Mouse (Mus musculus) yolk sac, embryonic 10.5 days (tissue): ENCODE results near the gene Agap1.

Experiments used
- DNase-seq: peaks from one replicate; pipeline ENCODE4 v3.0.0-alpha.2; 2017; ENCODE audit warnings: low spot score

Agap1 gene

GRCm38 (mm10) chr1:89714165-89714980, 259.8 kb downstream of the Agap1 start:
- DNase-seq = no peak

GRCm38 (mm10) chr1:89716234-89716633, 261.6 kb downstream of the Agap1 start:
- no peak for DNase-seq

- DNase-seq = no peak
Measured at GRCm38 (mm10) chr1:89717100-89717499, 262.5 kb downstream of the Agap1 start.

- DNase-seq = peak; percentile 78
Measured at GRCm38 (mm10) chr1:89718782-89719403, 264.3 kb downstream of the Agap1 start.

DNA sequence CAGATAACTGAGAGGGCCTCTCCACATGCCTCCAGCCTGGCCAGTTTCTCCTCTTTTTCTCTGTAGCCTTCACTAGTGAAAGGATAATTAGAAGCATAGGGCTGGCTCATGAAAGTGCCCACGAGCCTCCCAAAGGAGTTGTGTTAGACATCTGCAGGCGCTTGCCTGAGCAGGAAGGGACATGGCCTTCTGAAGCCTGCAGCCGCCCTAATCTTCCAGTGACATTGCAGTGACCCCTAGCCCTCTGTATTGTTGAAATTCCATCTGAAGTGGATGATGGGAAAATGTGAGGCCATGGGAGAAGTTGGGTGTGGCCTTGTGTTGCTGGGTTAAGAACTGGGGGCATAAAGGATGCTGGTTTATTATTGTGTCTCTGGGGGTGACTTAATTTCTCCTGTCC, 269.5 kb downstream of the Agap1 start:
- no peak for DNase-seq

GRCm38 (mm10) chr1:89724555-89724954, 269.9 kb downstream of the Agap1 start:
- peak; percentile 80 for DNase-seq

DNA sequence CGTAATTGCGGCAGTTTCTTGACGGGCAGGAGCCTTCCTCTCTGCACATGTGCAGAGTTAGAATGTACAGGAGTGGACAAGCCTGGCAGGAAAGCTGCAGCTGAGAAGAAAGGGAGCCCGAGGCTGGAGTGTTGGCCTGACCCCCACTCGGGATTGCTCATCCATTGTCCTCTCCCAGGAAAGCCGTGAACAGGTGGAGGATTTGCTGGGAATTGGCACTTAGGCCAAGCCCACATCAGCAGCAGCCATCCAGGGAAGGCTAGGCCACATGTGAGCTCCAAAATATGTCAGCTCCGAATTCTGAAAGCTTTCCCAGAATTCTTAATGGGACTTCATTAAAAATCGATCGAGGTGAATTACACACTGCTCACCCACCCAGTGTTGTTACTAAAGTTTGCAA, 270.4 kb downstream of the Agap1 start:
- DNase-seq = no peak

DNA sequence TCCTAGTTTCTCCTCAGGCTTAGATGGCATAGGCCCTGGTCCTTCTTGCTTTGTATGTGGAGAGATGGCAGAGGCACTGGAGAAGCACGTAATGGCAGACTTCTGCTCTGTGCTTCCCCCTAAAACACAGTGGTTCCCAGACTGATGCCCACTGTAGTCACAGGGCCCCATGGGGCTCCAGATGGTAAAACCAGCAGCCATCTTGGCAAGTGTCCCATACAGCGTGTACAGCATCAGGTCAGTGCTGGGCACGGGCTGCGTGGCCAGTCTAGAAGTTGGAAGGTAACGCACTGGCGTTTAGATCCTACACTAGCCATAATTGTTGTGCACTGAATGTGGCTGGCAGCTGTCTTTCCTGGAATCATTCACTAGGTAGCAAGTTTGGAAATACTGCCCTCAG, 273.9 kb downstream of the Agap1 start:
- no peak for DNase-seq

DNA sequence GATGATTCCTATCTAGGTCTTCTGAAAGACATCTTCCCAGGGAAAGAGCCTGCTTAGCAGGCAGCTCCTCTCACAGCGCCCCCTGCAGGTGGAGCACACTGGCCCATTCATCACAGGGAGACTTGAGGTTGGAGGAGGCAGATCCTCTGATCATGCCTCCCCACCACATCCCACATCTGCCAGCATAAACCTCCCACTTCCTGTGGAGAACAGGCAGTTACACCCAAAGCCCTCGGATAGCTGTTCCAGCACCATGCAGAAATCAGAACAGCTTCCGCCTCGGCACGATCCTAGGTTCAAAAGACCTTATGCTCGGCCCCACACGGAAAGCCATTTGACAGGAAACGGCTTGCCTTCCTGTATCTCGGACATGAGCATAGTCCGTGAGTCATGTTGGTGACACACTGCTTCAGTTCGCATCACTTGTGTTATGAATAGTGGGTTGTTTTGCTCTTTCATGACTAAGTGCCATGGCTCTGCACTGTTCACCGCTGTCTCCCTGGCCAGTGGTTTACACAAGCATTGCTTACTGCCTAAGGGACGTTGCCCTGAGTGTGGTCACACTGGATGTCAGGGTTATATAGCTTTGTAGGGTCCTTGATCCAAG, 276.1 kb downstream of the Agap1 start:
- DNase-seq = no peak

DNA sequence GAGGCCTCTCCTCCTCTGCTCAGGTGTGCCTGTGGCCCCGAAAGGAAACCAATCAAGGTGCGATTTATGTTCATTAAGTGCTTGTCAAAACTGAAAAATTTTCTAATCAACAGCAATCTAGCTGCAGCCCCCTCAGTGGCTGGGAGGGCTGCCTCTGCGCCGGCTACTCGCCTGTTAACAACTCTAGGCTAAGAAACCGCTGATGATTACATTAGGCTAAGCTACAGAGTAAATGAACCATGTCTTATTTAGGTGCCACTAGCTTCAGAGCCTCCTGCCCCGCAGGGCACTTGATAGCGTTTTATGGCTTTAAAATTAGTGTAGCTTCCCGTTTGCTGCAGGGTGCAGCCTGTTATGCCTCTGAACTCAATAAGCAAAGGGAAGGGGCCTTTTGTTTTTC, 279.8 kb downstream of the Agap1 start:
- DNase-seq = no peak

DNA sequence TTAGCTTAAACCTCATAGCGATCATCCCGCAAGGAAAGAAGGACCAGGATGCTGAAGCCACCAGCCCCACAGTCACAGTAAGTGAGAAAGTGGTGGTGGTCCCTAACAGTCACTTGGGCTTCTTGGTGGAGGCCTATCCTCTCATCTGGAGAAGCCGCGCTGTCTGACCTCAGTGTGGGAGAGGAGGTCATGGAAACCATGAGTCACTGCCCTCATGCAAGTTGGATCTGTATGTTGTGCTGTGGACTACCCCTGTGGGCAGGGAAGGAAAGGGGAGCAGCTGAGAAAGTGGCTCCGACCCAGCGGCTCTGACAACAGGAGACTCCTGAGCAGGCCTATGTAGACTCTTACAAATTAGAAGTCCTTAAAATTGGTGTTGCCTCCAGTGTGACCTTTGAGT, 280.5 kb downstream of the Agap1 start:
- no peak for DNase-seq

DNA sequence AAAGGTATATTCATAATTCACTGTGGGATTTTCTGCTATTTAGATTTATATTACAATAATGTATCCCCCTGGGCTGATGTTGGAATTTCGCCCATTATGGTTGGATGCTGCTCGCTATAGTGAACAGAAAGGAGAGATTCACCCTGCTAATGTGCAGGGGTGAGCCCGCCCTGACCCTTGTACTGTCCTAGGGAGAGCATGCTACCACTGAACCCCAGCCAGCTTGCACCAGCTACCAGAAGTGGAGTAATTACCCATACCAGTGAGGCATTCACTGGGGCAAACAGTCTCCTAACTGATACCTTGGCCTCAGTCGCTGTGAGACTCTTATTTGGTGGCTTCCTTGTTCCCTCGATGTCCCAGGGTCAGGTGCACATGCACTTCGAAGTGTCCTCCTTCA, 281.4 kb downstream of the Agap1 start:
- no peak for DNase-seq

- DNase-seq = no peak
Measured at GRCm38 (mm10) chr1:89739067-89739774, 284.6 kb downstream of the Agap1 start.

- no peak for DNase-seq
Measured at GRCm38 (mm10) chr1:89739775-89740099, 285.1 kb downstream of the Agap1 start.

DNA sequence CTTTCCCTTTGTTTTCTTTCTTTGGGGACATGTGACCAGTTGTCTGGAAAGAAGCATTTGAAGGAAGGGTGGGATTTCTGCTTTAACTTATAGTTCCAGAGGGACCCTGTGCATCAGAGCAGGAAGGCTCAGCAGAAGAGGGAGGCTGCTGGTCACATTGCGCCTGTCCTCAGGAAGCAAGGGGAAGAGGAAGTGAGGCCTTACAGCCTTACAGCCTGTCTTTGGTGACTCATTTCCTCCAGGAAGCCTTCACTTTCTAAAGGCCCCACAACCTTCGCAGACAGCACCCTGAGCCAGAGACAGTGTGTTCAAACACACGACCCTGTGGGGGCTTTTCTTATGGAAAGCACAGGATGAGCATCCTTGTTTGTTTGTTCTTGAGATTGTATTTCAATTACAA, 287.8 kb downstream of the Agap1 start:
- DNase-seq = no peak

- no peak for DNase-seq
Measured at GRCm38 (mm10) chr1:89746171-89746570, 291.6 kb downstream of the Agap1 start.

DNA sequence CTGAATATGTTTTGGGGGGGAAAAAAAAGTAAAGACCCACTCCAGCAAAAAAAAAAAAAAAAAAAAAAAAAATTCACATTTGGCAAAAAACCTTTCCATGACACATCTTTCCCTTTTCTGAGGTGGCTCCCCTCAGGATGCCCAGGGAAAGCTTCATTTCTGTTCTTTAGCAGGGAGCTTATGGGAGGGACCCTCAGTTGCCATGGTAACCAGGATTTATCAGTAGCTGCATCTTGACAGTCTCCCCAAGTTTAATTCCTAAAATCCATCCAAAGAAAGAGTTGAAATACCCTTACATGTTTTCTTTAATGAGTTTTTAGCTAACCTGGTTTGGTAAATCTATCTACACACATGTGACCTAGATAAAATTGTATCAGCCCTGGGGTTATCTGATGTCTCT, 295.1 kb downstream of the Agap1 start:
- DNase-seq = no peak

DNA sequence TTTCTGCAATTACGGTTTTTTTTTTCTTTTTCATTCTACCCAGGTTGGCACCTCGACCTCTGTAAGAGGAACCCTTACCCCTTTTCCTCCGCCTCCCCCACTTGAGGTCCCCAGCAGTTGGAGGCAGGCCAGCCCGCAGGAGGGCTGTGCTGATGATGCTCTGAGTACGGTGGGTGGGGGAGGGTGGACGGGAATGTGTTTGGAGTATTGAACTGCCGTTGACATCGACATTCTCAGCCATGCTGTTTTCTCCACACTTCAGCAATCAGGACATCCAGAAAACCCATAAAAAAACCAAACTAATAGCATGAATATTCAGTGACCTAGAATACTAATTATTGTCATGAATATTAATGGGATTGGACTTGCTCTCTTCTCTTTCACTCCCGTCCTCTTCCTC, 295.9 kb downstream of the Agap1 start:
- no peak for DNase-seq

GRCm38 (mm10) chr1:89750921-89751320, 296.3 kb downstream of the Agap1 start:
- no peak for DNase-seq

GRCm38 (mm10) chr1:89751344-89751743, 296.7 kb downstream of the Agap1 start:
- DNase-seq = no peak

DNA sequence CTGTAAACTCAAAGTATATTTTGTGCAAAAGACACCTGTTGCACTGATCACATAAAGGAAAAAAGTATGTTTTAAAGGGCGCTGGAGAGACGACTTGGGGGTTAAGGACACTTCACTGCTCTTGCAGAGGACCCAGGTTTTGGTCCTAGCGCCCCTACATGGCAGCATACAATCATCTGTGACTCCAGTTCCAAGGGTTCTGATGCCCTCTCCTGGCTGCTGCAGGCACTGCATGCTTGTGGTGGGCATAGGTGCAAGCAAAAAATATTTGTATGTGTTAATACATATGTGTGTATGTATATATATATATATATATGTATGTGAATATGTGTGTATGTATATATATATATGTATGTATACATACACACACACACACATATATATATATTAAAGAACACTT, 298.1 kb downstream of the Agap1 start:
- no peak for DNase-seq

DNA sequence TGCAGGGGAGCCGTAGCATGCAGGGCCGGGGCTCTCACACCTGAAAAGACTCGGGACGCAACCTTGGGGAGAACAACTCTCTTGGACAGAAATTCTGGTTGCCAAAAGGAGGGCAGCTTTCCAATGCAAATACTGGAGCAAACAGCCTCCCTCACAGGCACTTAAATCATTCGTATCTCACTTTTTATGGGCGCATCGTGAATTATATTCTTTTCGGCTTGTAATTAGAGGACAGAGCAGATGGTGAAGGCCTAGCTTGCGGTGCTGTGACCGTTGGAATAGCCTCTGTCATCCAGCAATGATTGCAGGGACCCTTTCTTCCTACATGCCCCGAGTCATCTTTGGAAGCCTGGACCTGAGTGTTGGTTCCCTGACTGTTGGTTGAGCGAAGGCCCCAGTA, 300.8 kb downstream of the Agap1 start:
- DNase-seq = no peak

DNA sequence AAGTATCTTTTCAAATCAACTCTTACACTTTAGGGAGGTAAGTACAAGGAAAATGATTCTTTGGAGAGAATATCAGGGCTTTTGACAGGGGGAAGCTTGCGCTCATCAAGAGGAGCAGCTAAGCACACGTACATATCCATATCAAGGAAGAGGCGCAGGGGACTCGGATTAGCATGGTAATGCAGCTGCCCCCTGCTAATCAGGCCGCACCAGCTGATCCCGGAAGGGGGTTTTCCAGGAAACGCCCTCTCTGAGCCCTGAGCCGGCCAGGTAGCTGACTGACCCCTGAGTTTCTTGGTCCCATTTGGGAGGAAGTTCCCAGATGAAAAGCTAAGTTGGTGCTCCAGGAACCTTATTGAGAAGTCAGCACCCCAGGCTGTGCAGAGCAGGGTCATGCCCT, 301.8 kb downstream of the Agap1 start:
- DNase-seq = no peak
